Mouse (Mus musculus) hematopoietic stem cell, adult 5-6 weeks (primary cell): ENCODE measurements around the gene Bach1. TPM values are rescaled to one million over a fixed set of nuclear protein-coding genes. Genes with fewer than 3 reads are reported as not detected.

Source experiments
- ATAC-seq, 2 experiments: fragments of 125-278 bp in 1 of 2; replicated peaks in 1 of 2; 2 replicates each; pipeline ENCODE4 v1.8.0; 2016 to 2017; ENCODE audit warnings: inconsistent platforms in 2 of 2, mild to moderate bottlenecking in 2 of 2, moderate number of reproducible peaks in 2 of 2, low read depth in 1 of 2, moderate TSS enrichment in 1 of 2; ENCODE audit not compliant: low FRiP score in 2 of 2, poor library complexity in 2 of 2, severe bottlenecking in 2 of 2, insufficient read depth in 1 of 2, low TSS enrichment in 1 of 2
- total RNA-seq: library from RNA; stranded (forward); fragments of 172-1452, 232-1000 nt; gene quantifications from 2 replicates; pipeline ENCODE4 v1.2.3, GENCODE M21; 2017

Bach1 gene
- total RNA-seq, 1 experiment from 2014 or later, result 49.6 TPM

- ATAC-seq, result no peak
Measured at GRCm38 (mm10) chr16:87751243-87751642, 52.5 kb downstream of the Bach1 start.

- no peak for ATAC-seq
Measured at GRCm38 (mm10) chr16:87752482-87752881, 53.7 kb downstream of the Bach1 start.

GRCm38 (mm10) chr16:87754858-87755257, 56.1 kb downstream of the Bach1 start:
- ATAC-seq, result peak; percentile 82 to 87

GRCm38 (mm10) chr16:87755915-87756314, 57.2 kb downstream of the Bach1 start:
- no peak for ATAC-seq

GRCm38 (mm10) chr16:87758016-87758415, 59.3 kb downstream of the Bach1 start:
- ATAC-seq, result no peak

GRCm38 (mm10) chr16:87764668-87765109, 65.9 kb downstream of the Bach1 start:
- ATAC-seq, result peak in 1 of 2 experiments; percentile 57; a peak in 1 of 4 replicates

GRCm38 (mm10) chr16:87765984-87766383, 67.2 kb downstream of the Bach1 start:
- ATAC-seq, result no peak

- ATAC-seq, result no peak
Measured at GRCm38 (mm10) chr16:87770576-87770975, 71.8 kb downstream of the Bach1 start.

GRCm38 (mm10) chr16:87771926-87772325, 73.2 kb downstream of the Bach1 start:
- no peak for ATAC-seq

- no peak for ATAC-seq
Measured at GRCm38 (mm10) chr16:87774398-87774797, 75.7 kb downstream of the Bach1 start.

- ATAC-seq, result peak in 1 of 2 experiments; percentile 38; a peak in 1 of 4 replicates
Measured at GRCm38 (mm10) chr16:87777373-87777772, 78.6 kb downstream of the Bach1 start.

- ATAC-seq, result no peak
Measured at GRCm38 (mm10) chr16:87781637-87782036, 82.9 kb downstream of the Bach1 start.

Other genes starting within 250 kb of the Bach1 start
- 58.2 and 83.0 TPM in 2 replicates for gene Usp16, start 244.2 kb upstream of the Bach1 start, total RNA-seq
- 511 and 633 TPM in 2 replicates for gene Cct8, start 203.1 kb upstream of the Bach1 start, total RNA-seq
- not detected in 2 replicates for gene Map3k7cl, start 145.6 kb upstream of the Bach1 start, total RNA-seq